In genomic region chr16:90030355-90030754, GRCm38 (mm10) we compare ENCODE assay signal across 22 mouse cellular contexts.
DNase-seq lines count a peak whose midpoint lies in the region; ATAC-seq and TF ChIP-seq lines count a peak whose summit lies in the region.
"Had no signal": no experiment of that assay in that cellular context is flagged by ENCODE, and none has a peak within 500 bp of the region (broad histone marks: within the 10 kb centered on the region; RNA-seq: fewer than 3 reads in every experiment).

No protein-coding gene starts in this region.

- TF ChIP-seq EP300 in lung, postnatal 0 days (IDR thresholded peaks at IDR 0.05) = no peak

- no peak overlapping the region for H3K9ac ChIP-seq in forebrain, postnatal 0 days
- H3K9ac ChIP-seq in lung, postnatal 0 days (replicated peaks; ENCODE audit: low read depth) = no peak overlapping the region
- H3K9ac ChIP-seq in limb, embryonic 13.5 days = no peak overlapping the region
- H3K9ac ChIP-seq: forebrain, embryonic 12.5 days; hindbrain, embryonic 15.5 days; liver, embryonic 15.5 days; neural tube, embryonic 15.5 days had no signal

- H3K36me3 ChIP-seq in forebrain, postnatal 0 days (ENCODE audit: insufficient read depth) = no peaks in the 10 kb centered on the region
- H3K36me3 ChIP-seq in forebrain, embryonic 10.5 days (replicated peaks) = peaks cover 15% of the 10 kb centered on the region
- no peaks in the 10 kb centered on the region for H3K36me3 ChIP-seq in lung, postnatal 0 days (ENCODE audit: insufficient read depth, low read length)
- H3K36me3 ChIP-seq in limb, embryonic 13.5 days = 0 out of 2 replicates have a peak, but pooled peaks cover 10% of the 10 kb centered on the region
- H3K36me3 ChIP-seq: hindbrain, embryonic 15.5 days; liver, embryonic 15.5 days had no signal

- H3K4me2 ChIP-seq in forebrain, postnatal 0 days (ENCODE audit: low read depth) = no peak overlapping the region
- H3K4me2 ChIP-seq in lung, postnatal 0 days (replicated peaks; ENCODE audit: low read depth, low read length) = no peak overlapping the region
- no peak overlapping the region for H3K4me2 ChIP-seq in limb, embryonic 13.5 days (replicated peaks)
- H3K4me2 ChIP-seq: forebrain, embryonic 12.5 days; heart, embryonic 11.5 days; hindbrain, embryonic 15.5 days; liver, embryonic 15.5 days; neural tube, embryonic 15.5 days had no signal

- no peak for DNase-seq in forebrain, postnatal 0 days
- no peak for DNase-seq in forebrain, embryonic 10.5 days (ENCODE audit: extremely low spot score, low spot score)
- DNase-seq in lung, postnatal 0 days (ENCODE audit: low spot score) = no peak
- no peak for DNase-seq in lung, adult 2 months
- peak; percentile 75 for DNase-seq in R1 (ENCODE audit: low read depth, low spot score)
- DNase-seq in gastrocnemius, adult 2 months = no peak
- DNase-seq: cerebellum, adult 18-20 months; cerebellum, postnatal 25 days; kidney, postnatal 4 days; left cerebral cortex, postnatal 4 days; lung, postnatal 10 days; thymus, adult 2 months; thymus, postnatal 4 days had no signal

- intact Hi-C loops in gastrocnemius, adult 2 months (cut with DNase I) = no loop called here

- H3K9me3 ChIP-seq in forebrain, postnatal 0 days (ENCODE audit: low read length) = no peaks in the 10 kb centered on the region
- H3K9me3 ChIP-seq in forebrain, embryonic 10.5 days = no peaks in the 10 kb centered on the region; the same call in 1 of the 2 replicates
- H3K9me3 ChIP-seq in lung, postnatal 0 days (ENCODE audit: low read length) = no peaks in the 10 kb centered on the region
- H3K9me3 ChIP-seq in limb, embryonic 13.5 days = no peaks in the 10 kb centered on the region
- H3K9me3 ChIP-seq: forebrain, embryonic 12.5 days; hindbrain, embryonic 15.5 days; liver, embryonic 15.5 days; midbrain, embryonic 10.5 days; neural tube, embryonic 15.5 days had no signal

- no peak for TF ChIP-seq POLR2A in lung, adult 2 months (IDR thresholded peaks at IDR 0.05; ENCODE audit: borderline replicate concordance, extremely low read depth, low read depth, low read length)

- no peak overlapping the region for H3K27ac ChIP-seq in forebrain, postnatal 0 days (ENCODE audit: low read depth, low read length)
- no peak overlapping the region for H3K27ac ChIP-seq in forebrain, embryonic 10.5 days
- no peak overlapping the region for H3K27ac ChIP-seq in lung, postnatal 0 days (ENCODE audit: low read length)
- H3K27ac ChIP-seq in limb, embryonic 13.5 days = peak overlapping the region; percentile 3; the same call in 1 of the 2 replicates
- H3K27ac ChIP-seq in gastrocnemius, adult 2 months = no peak overlapping the region
- H3K27ac ChIP-seq: forebrain, embryonic 12.5 days; hindbrain, embryonic 15.5 days; liver, embryonic 15.5 days; midbrain, embryonic 10.5 days; neural tube, embryonic 15.5 days had no signal

- no peaks in the 10 kb centered on the region for H3K27me3 ChIP-seq in forebrain, postnatal 0 days (ENCODE audit: insufficient read depth, low read length)
- no peaks in the 10 kb centered on the region for H3K27me3 ChIP-seq in forebrain, embryonic 10.5 days (ENCODE audit: poor library complexity, severe bottlenecking)
- H3K27me3 ChIP-seq in lung, postnatal 0 days (replicated peaks; ENCODE audit: insufficient read depth, low read length) = no peaks in the 10 kb centered on the region
- no peaks in the 10 kb centered on the region for H3K27me3 ChIP-seq in limb, embryonic 13.5 days
- H3K27me3 ChIP-seq: forebrain, embryonic 12.5 days; hindbrain, embryonic 15.5 days; liver, embryonic 15.5 days; neural tube, embryonic 15.5 days had no signal

- no peaks in the 10 kb centered on the region for H3K4me1 ChIP-seq in forebrain, postnatal 0 days (ENCODE audit: insufficient read depth)
- H3K4me1 ChIP-seq in forebrain, embryonic 10.5 days = peaks cover 8% of the 10 kb centered on the region
- no peaks in the 10 kb centered on the region for H3K4me1 ChIP-seq in lung, postnatal 0 days (ENCODE audit: insufficient read depth, low read depth, low read length)
- no peaks in the 10 kb centered on the region for H3K4me1 ChIP-seq in lung, adult 2 months (ENCODE audit: control insufficient read depth, insufficient read depth, low read length)
- peaks cover 39% of the 10 kb centered on the region for H3K4me1 ChIP-seq in limb, embryonic 13.5 days
- H3K4me1 ChIP-seq: forebrain, embryonic 12.5 days; hindbrain, embryonic 15.5 days; liver, embryonic 15.5 days; neural tube, embryonic 15.5 days had no signal

- no peak for ATAC-seq in forebrain, postnatal 0 days
- ATAC-seq in lung, postnatal 0 days = no peak
- ATAC-seq in limb, embryonic 13.5 days (ENCODE audit: low FRiP score, low read depth) = no peak
- ATAC-seq in frontal cortex, adult (ENCODE audit: low TSS enrichment) = no peak
- ATAC-seq: intestine, embryonic 16.5 days had no signal

- TF ChIP-seq CTCF in forebrain, postnatal 0 days (IDR thresholded peaks at IDR 0.05; ENCODE audit: low read depth) = peak; percentile 7; the same call in 1 of the 2 replicates
- TF ChIP-seq CTCF in lung, postnatal 0 days (IDR thresholded peaks at IDR 0.05) = 0 out of 2 replicates have a peak, but pooled peaks have one; percentile 10
- TF ChIP-seq CTCF in lung, adult 2 months (IDR thresholded peaks at IDR 0.05; ENCODE audit: insufficient read depth, low read length) = no peak
- TF ChIP-seq CTCF in gastrocnemius, adult 2 months (IDR thresholded peaks at IDR 0.05) = no peak

- 89% methylated on average over 14 of the region's 14 CpGs for WGBS in forebrain, postnatal 0 days
- 95% methylated on average over 14 of the region's 14 CpGs for WGBS in forebrain, embryonic 10.5 days
- WGBS in lung, postnatal 0 days = 87% methylated on average over 14 of the region's 14 CpGs
- WGBS in lung, adult 2 months = 92% methylated on average over 14 of the region's 14 CpGs
- WGBS in limb, embryonic 13.5 days = 78% methylated on average over 14 of the region's 14 CpGs

- no peak overlapping the region for H3K4me3 ChIP-seq in forebrain, postnatal 0 days (ENCODE audit: low read depth, low read length)
- H3K4me3 ChIP-seq in forebrain, embryonic 10.5 days = no peak overlapping the region
- no peak overlapping the region for H3K4me3 ChIP-seq in lung, postnatal 0 days (ENCODE audit: low read depth, low read length)
- no peak overlapping the region for H3K4me3 ChIP-seq in lung, adult 2 months (replicated peaks; ENCODE audit: extremely low read depth, low read depth, low read length)
- no peak overlapping the region for H3K4me3 ChIP-seq in limb, embryonic 13.5 days
- no peak overlapping the region for H3K4me3 ChIP-seq in gastrocnemius, adult 2 months
- H3K4me3 ChIP-seq: forebrain, embryonic 12.5 days; hindbrain, embryonic 15.5 days; liver, embryonic 15.5 days; midbrain, embryonic 10.5 days; neural tube, embryonic 15.5 days had no signal

Comparison
In these comparisons a context has a peak if more than half of its experiments do, and no peak if none do; other contexts are left out.
1. CTCF ChIP-seq: peak in forebrain, postnatal 0 days (single experiment) and lung, postnatal 0 days (single experiment); none in lung, adult 2 months (single experiment) and gastrocnemius, adult 2 months (single experiment).